Mouse (Mus musculus): ENCODE measurements around the gene Zzz3. TPM values are rescaled to one million over a fixed set of nuclear protein-coding genes. Genes with fewer than 3 reads are reported as not detected.

The Zzz3 gene
- total RNA-seq (2021) = 10 to 100 TPM; 22.5 to 29.3 TPM
- long read RNA-seq, experiment 1, full-length matches to known transcripts = 13 of 29 reads
- long read RNA-seq, experiment 1, partial matches to known transcripts = 4 of 29 reads
- long read RNA-seq, experiment 1, other reads (novel, unspliced or antisense) = 12 of 29 reads
- long read RNA-seq, experiment 2, full-length matches to known transcripts = 9 of 24 reads
- long read RNA-seq, experiment 2, partial matches to known transcripts = 3 of 24 reads
- long read RNA-seq, experiment 2, other reads (novel, unspliced or antisense) = 12 of 24 reads

GRCm38 (mm10) chr3:152395350-152396277 is at the start of gene Zzz3:
Gene Zzz3 (plus strand): TSS chr3:152395473.
- intact Hi-C loops (cut with DNase I) = loop anchor here (1.0 to 2.0 kb wide), 2 partner anchors 81 to 354 kb away; no protein-coding TSS in a partner anchor
- DNase-seq = peak; percentile 94 to 96

- intact Hi-C loops (cut with DNase I) = no loop called here
- DNase-seq = peak; percentile 97 to 98
These were observed 49.3 kb upstream of the Zzz3 start, which contains the start of gene Usp33 for GRCm38 (mm10) chr3:152345732-152346632. Gene Usp33 (plus strand): TSS chr3:152346478.

- DNase-seq = peak; percentile 55 to 64
- intact Hi-C loops (cut with DNase I) = no loop called here
These were observed 48.6 kb upstream of the Zzz3 start for GRCm38 (mm10) chr3:152346633-152347141.

GRCm38 (mm10) chr3:152347227-152347626 is 48.0 kb upstream of the Zzz3 start:
- intact Hi-C loops (cut with DNase I) = no loop called here

GRCm38 (mm10) chr3:152348011-152348830 is 47.1 kb upstream of the Zzz3 start:
- intact Hi-C loops (cut with DNase I) = no loop called here
- no peak for DNase-seq

More at GRCm38 (mm10) chr3:152347227-152347626, 48.0 kb upstream of the Zzz3 start:
- no peak for DNase-seq

GRCm38 (mm10) chr3:152350431-152350830 is 44.8 kb upstream of the Zzz3 start:
- intact Hi-C loops (cut with DNase I) = no loop called here
- no peak for DNase-seq

GRCm38 (mm10) chr3:152350966-152351365 is 44.3 kb upstream of the Zzz3 start:
- intact Hi-C loops (cut with DNase I) = no loop called here
- no peak for DNase-seq

- intact Hi-C loops (cut with DNase I) = no loop called here
- no peak for DNase-seq
These were observed 43.0 kb upstream of the Zzz3 start for GRCm38 (mm10) chr3:152352289-152352688.

- intact Hi-C loops (cut with DNase I) = no loop called here
These were observed 41.7 kb upstream of the Zzz3 start for GRCm38 (mm10) chr3:152353434-152354177.

GRCm38 (mm10) chr3:152355361-152355760 is 39.9 kb upstream of the Zzz3 start:
- DNase-seq = no peak
- intact Hi-C loops (cut with DNase I) = no loop called here

More at GRCm38 (mm10) chr3:152353434-152354177, 41.7 kb upstream of the Zzz3 start:
- no peak for DNase-seq

GRCm38 (mm10) chr3:152356751-152357150 is 38.5 kb upstream of the Zzz3 start:
- DNase-seq = no peak
- intact Hi-C loops (cut with DNase I) = no loop called here

GRCm38 (mm10) chr3:152359151-152359550 is 36.1 kb upstream of the Zzz3 start:
- intact Hi-C loops (cut with DNase I) = no loop called here
- no peak for DNase-seq

- intact Hi-C loops (cut with DNase I) = no loop called here
- DNase-seq = no peak
These were observed 31.1 kb upstream of the Zzz3 start for GRCm38 (mm10) chr3:152364181-152364580.

GRCm38 (mm10) chr3:152376063-152376462 is 19.2 kb upstream of the Zzz3 start:
- DNase-seq = no peak
- intact Hi-C loops (cut with DNase I) = no loop called here

- intact Hi-C loops (cut with DNase I) = no loop called here
- no peak for DNase-seq
These were observed 11.2 kb upstream of the Zzz3 start for GRCm38 (mm10) chr3:152384106-152384505.

GRCm38 (mm10) chr3:152396278-152396987 is 1.2 kb downstream of the Zzz3 start:
- DNase-seq = peak; percentile 99
- intact Hi-C loops (cut with DNase I) = no loop called here

- intact Hi-C loops (cut with DNase I) = no loop called here
- no peak for DNase-seq
These were observed 1.7 kb downstream of the Zzz3 start for GRCm38 (mm10) chr3:152396988-152397314.

- no peak for DNase-seq
- intact Hi-C loops (cut with DNase I) = no loop called here
These were observed 2.2 kb downstream of the Zzz3 start for GRCm38 (mm10) chr3:152397335-152397940.
